Mouse (Mus musculus) embryo, embryonic 10.5 days (tissue): Measurements from ENCODE around the gene Entpd7.

Experiments used
- DNase-seq: peaks from one replicate; pipeline ENCODE4 v3.0.0-alpha.2; 2015; ENCODE audit warnings: low spot score

Entpd7 gene

DNA sequence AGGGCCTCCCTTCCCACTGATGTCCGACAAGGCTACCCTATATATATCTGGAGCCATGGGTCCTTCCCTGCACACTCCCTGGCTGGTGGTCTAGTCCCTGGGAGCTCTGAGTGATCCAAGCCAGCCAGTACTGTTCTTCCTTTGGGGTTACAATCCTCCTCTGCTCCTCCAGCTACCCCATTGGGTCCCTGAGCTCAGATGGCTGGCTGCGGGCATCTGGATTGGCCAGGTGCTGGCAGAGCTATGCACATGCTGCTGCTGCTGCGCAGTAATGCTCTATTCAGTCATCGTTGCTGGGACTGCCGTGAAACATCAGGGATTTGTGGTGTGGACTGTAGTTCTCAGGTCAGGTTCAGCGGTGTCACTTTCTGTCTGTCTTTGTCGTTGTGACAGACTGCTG, 35.3 kb downstream of the Entpd7 start:
- no peak for DNase-seq

DNA sequence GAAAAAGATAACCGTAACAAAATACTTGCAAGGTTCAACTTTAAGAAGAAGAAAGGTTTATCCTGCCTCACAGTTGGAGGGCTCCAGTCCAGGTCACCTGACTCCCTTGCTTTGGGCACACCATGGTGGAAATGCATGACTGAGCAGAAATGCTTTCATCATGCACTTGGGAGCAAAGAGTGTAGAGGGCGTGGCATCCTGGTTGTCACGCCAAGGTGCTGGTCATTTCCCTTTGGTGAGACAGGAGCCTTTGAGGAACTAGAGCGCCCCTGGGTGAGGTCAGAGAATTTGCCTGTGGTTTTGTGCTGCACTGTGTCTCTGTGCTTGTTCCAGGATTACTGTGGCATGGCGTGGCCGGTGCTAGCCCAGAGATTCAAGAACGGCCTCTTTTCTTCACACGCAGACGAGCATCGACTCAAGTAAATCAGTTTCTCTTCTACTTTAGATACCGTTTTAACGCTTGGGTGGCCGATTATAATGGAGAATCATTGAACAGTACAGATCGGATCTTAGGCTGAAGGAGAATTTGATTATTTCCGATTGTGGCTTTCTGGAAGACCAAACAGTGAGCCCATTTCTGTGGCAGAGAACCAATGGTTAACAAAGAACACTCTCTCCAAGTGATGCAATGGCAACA, 37.2 kb downstream of the Entpd7 start:
- no peak for DNase-seq

DNA sequence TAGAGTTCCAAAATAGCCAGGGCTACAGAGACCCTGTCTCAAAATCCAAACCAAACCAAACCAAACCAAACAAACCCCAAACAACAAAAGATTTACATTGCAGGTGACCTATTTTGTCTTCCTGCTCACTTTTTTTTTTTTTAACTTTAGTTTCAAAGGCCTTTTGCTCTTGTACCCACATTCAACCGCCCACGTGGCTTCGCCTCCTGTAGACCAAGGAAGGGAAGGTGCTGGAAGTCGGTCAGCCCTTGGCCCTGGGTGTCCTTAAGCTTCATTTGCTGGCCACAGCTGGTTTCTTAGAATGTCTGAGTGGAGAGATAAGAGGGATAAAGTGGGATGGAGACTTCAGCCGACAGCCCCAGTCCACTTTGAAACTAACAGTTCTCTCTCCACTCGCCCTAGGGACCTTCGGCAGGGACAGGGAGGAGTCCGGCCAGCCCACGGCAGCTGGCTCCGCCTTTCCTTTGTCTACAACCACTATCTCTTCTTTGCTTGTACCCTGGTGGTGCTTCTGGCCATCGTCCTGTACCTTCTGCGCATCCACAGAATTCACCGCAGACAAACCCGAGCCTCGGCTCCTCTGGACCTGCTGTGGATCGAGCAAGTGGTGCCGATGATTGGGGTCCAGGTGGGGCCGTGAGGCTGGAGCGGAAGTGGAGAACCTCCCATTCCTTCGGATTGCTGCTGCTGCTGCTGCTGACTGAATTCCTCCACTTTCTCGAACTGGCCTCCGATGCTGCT, 40.0 kb downstream of the Entpd7 start:
- peak; percentile 50 for DNase-seq

DNA sequence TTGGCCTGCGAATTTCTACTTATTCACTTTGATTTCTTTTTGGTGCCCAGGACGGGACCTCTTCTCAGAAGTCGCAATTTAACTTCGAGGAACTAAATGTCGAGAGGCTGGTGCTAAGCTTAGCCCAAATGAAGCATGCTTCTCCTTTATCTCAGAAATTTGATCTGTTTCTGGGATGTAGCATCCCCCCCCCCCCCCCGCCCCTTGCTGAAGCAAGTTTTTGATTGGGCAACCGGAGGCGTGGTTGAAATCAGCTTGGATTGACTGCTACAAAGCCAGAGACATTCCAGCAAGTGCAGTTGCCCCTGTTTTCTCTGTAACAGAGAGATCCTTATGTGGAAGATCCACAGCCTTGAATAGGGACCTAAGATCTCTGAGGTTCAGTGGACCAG, 40.6 kb downstream of the Entpd7 start:
- peak; percentile 64 for DNase-seq

DNA sequence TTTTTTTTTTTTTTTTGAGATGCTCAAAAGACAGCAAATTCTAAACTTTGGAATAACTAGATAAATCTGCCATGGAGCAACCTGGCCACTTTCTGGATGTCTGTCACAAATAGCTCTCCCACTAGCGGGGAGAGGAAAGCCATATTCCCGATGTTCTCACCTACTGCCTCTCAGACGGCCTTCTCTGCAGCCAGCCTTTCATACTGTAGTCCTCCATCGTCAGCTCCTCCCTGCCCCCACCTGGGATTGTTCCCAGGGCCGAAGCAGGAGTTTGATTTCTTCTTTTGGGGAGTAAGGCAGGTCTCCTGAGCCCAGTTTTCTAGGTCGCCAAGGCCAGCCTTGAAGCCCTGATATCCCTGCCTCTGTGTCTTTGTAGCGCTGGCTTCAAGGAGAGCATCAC, 41.7 kb downstream of the Entpd7 start:
- no peak for DNase-seq

DNA sequence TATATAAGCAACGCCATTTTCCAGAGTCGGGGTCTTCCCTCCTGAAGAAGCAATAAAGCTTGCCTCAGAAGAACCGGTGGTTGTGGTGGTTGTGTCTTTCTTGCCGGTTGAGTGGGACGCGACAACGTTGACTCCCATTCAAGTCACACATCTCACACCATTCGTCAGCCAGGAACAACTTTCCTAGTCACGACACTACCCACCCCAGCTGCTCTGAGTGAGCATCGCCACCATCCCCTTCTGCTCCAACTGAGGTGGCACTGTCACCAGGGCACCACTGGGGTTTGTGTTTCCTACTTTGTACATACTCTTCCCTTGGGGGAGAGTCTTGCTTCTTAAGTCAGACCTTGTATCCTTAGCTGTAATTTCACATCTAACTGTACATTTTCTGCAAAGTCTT, 48.9 kb downstream of the Entpd7 start:
- DNase-seq = no peak

DNA sequence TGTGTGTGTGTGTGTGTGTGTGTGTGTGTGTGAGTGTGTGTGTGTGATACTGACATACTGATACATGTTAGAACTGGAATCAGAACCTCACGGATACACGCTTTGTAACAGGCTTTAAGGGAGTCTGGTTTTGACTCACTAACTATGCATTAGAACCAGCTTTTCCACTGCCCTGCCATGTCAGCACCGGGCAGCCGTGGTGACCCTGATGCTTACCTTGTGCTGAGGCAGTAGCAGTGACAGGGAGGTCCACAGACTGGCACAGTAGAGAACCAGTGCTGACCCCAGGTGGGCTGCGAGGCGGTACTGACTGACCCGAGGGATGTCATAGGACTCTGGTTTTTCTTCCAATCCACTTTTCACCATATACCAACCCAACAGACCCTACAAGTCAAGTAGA, 53.9 kb downstream of the Entpd7 start:
- DNase-seq = no peak

DNA sequence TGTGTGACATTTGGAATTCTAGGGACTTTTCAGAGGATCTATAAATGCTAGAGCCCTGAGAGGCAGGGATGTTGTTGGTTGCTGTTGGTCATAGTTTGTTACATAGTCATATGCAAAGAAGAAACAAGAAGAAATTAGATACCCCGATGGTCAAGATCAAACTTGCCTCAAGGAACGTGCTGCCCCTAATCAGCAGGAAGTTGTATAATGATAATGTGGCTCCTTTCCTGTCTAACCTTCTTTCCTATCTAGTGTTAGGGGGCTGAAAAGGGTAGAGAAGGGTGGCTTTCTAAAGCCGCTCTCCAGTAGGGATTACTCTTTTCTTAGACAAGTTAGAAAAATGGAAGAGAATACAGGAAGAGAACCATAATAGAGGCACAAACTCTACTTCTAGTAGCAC, 56.3 kb downstream of the Entpd7 start:
- no peak for DNase-seq

DNA sequence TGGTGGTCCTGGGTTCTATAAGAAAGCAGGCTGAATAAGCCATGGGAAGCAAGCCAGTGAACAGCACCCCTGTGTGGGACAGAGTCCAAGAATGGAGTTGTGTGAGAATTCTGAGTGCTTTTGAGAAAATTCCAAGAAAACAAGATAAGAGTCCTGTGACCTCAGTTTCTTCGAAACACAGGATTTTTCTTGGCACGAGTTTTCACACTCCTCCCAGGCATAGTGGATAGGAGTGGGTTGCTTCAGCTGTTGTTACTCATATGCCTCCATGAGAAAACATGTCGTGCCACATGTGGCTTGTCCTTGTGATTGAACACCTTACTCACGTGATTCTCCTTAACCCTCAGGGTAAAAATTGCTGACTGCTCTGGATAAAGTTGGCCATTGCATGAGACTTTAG, 58.4 kb downstream of the Entpd7 start:
- no peak for DNase-seq

DNA sequence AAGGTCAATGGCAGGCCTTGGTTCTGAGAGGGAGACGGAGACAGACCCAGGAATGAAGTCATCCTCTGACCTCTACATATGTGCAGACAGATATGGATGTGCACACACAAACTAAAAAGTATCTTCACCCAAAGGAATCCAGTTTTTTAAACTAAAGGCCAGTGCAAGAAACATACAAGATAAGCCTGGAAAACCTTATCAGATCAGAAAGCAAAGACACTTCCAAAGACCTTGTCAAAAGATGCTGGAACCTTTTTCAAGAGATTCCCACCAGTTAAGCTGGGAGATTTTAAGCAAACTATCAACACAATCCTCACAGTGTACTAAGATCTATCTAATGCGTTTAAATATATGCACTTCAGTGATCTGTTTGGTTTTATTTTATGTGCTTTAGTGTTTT, 60.5 kb downstream of the Entpd7 start:
- DNase-seq = no peak

DNA sequence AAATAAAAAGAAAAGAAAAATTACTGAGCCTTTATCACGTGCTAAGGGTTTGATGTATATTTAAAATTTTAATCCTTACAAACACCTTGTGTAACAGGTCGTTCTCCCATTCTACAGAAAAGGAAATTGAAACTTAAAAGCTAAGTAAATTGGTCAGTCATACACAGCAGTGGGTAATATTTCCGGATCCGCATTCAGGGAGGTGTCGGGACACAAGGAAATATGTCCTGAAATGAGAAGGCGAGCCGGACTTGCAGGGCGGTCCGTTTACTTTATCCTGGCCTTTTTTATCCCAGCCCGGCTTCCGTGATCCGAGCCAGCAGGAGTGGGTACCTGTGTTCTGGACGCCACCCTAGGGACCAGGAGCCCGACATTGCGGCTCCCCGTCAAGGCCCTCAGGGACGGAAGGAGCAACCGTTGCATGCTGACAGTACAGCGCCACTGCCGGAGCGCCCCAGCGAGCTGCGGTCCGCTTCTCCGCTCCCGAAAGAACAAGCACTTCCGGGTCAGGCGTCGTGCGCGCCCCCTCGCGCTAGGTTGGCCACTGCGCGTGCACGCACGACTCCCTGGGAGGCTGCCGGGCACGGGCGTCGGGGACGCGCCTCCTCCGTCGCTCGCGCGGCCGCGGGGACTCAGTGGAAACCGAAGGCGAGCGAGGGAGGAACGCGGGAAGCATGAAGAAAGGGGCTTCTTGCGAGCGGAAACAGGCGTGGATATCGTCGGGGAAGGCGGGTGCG, 63.2 kb downstream of the Entpd7 start, which contains the start of the genes Cutc and Cox15:
Gene Cutc (plus strand): TSS at position 508 of the 737 bp plus-strand sequence.
Gene Cox15 (minus strand): TSS at position 512 of the 737 bp plus-strand sequence.
- DNase-seq = peak; percentile 98

DNA sequence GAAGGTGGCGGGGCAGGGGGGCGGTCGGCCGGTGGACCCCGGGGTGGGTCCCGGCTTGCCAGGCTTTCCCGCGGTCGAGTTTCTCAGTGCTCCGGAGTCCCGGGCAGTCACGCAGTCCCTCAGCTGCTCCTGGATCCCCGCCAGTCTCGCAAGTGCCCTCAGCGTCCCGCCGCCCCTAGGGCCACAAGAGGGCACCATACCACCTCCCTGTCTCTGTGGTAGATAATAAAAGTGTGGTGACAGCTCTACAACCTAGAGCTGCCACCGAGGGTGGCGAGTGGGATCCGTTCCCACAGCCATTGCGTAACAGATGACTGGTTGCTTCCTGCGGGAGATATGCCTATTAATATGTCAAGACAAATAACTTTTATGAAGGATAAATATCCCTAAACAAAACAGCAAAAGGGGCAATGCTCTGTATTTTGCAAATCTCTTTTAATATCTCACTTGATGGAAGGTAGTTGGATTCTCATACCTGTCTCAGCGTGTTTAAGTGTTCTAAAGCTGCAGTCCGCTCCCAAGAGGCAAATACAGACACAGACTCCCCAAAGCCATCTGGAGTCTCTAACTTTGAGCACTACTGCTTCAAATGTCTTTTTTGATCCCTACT, 63.9 kb downstream of the Entpd7 start:
- peak; percentile 88 for DNase-seq

DNA sequence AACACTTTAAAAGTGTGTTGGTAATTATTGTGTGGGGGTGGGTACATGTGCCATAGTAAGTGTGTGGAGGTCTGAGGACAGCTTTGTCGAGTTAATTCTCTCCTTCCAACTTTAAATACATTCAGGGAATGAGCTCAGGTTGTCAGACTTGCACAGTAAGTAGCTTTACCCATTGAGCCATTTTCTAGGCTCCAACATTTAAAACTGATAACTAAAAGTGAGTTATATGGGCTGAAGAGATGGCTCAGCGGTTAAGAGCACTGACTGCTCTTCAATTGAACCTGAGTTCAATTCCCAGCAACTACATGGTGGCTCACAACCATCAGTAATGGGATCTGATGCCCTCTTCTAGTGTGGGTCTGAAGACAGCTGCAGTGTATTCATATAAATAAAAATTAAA, 64.8 kb downstream of the Entpd7 start:
- DNase-seq = no peak

DNA sequence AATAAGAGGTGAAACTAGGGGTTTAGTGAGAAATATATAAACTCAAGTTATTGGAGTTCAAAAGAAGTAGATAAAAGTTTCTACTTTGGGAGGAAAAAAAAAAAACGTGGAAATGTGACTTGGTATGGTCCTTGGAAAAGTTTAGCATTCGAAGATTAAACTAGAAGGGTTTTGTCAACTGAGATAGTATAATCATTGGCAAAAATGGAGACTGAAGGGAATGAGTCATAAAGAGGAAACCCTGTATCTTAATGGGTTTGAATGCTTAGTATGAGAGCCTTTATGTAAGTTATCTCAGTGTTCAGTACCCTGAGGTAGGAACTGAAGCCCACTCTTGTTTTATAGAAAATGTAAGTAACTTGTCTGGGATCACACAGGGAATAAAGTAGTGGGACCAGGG, 65.4 kb downstream of the Entpd7 start:
- DNase-seq = no peak

DNA sequence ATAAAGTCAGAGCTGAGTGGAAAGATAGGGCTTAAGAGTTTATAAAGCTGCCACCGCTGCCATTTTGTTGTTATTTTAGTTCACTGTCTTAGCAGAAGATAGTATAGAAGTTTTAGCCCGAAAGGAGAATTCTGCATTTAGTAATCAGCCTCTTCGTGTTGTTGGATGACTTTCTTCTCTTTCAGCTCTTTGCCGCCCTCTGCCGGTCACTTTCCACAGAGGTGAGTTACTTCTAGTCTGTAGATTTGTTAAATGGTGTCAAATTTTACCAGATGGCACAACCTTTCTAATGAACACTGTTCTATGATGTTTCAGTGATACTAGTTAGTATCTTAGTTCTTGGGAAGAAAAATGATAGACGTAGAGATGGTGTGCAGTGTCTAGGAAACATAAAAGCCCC, 71.0 kb downstream of the Entpd7 start:
- peak; percentile 89 for DNase-seq

DNA sequence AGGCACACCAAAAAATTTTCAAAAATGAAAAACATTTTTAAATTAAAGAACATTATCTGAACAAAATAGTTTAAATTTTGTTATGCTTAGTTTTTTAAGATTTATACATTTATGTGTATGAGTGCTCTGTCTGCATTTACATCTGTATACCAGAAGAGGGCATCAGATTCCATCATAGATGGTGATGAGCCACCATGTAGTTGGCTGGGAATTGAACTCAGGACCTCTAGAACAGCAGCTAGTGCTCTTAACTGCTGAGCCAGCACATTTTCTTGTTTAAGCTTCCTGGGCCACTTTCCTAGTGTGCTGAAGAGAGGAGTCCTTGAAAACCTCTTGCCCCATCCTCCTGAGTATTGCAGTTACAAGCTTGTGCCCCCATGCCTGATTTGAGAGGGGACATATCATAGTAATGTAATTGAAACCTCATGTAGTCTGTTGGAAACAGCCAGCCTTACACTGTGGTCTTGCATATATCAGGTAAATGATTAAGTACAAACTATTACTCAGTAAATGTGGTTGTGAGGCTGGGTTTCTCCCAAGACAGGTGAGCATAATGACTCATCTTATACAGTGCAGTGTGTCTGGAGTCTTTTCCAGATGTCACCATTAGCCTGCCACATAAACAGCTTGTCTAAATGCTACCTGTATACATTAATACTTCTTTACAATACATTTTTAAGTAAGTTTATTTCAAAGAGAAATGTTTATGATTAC, 72.2 kb downstream of the Entpd7 start:
- no peak for DNase-seq

DNA sequence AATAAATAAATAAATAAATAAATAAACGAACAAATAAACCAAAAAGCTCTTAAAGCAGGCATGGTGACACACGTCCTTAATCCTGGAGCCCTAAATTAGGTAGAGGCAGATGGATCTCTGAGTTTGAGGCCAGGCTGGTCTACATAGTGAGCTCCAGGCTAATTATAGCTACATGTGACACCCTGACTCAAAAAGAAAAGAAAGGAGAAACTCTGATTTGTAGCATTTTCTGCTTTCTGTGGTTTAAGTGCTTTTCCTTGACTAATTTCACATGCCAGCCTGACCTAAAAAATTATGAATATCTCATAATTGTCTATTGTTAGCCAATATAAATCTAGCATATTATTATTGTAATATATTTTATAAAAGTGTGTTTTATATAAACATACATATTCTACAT, 72.9 kb downstream of the Entpd7 start:
- no peak for DNase-seq

DNA sequence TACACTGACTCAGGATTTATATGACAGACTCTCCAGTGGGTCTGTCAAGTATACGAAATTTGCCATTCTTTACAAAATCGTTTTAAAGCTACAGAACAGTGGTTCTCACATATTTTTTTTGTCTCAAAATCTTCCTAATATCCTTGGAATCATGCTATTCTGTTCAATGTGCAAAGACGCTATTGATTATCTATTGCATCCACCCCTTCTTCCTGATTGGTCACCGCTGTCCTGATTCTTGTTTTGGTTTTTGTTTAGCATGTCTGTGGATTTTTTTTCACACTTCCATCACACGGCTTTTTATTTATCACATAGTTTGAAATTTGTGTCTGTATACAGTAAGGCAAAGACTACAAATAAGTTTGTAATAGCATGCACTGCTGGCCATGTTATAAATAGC, 77.0 kb downstream of the Entpd7 start:
- DNase-seq = no peak

DNA sequence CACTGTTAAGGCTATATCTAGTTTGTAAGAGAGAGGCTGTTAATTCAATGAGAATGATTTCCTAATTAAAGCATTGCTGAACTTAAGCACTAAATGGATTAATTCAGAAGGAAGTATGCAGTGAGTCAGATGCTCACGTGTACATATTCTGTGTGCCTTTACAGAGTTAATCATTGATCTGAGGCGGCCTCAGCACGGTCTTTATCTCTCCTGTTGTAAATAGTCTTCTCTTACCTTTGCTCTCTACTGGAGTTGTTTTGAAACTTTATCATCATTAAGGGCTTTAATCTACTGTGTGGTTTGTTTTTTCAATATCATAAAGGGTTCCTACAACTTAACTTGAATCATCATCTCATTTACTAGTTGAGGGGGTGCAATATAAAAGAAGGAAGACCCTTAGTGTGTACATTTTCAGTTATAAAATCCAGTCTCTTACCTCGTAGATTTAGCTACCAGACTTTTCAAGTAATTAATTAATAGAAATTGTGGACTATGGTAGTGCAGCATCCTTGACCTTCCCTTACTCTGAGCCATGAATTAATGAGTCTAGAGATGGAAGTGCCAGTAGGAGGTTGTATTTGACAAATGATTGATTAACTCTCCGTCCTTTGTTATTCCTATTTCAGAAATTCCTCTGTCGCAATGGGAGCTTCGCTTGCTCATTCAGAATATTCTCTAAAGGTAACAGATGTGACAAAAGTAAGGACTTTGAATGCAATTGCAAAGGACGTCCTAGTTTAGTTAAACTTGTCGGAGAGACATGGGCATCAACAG, 78.3 kb downstream of the Entpd7 start:
- no peak for DNase-seq

DNA sequence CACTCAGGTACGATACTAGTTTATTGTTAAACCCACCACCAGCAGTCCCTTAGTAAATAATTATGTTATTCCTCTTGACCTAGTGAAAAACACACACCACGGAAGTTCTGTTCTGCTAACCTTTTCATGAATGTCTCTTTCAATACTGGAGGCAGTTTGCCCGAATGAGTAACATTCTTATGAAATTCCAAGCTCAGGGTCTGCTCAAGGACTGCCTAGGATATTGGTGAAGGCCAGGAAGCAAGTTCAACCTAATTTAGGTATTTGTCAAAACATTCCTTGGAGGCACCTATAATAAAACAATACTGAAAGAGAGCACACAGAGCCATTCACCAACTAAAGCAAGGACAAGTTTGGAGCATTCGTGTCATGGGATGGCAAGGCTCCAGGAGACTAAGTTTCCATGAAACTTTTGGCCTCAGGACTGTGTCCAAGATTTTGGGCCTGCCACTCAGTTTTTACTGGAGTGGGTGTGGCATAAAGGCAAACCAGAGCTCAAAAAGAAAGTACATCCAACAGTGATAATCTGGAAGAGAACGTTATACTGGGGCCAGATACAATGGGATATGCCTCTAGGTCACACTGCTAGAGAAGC, 80.0 kb downstream of the Entpd7 start:
- no peak for DNase-seq

DNA sequence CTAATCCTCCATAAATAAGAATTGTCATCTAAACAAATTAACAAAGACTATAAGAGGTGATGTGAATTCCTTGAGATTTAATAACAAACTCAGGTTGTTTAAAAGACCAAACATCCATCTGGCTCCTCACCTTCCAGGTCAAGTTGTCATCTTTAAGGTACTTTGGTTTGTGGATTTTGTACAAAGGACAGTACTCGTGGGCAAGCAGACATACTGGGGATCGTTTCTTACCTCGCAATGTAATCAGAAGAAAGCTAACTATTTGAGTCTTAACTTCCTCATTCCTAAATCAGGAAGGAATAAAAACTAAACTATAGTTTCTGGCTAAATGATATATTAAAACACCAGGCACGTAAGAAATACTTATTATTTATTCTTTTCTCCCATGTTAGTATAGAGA, 81.1 kb downstream of the Entpd7 start:
- DNase-seq = no peak
